Mouse (Mus musculus) liver, embryonic 14.5 days (tissue): ENCODE measurements at regions not wholly inside any gene's neighbourhood (a gene's known extent, or its start where the extent isn't known, plus 50 kb on each side); places are given as distances from the start of the nearest gene placed in this dataset.

Source experiments
- ATAC-seq: fragments of 200-750 bp; cut with Nextera tagmentation; 2 replicates; pipeline ENCODE4 v1.8.0; 2017; ENCODE audit warnings: moderate number of reproducible peaks, mild to moderate bottlenecking, moderate library complexity; ENCODE audit not compliant: insufficient read depth
- DNase-seq, 3 experiments: peaks; one replicate each; pipeline ENCODE4 v3.0.0-alpha.2; 2012 to 2013; ENCODE audit warnings: low read depth in 3 of 3, low spot score in 3 of 3
- H3K27ac ChIP-seq: fragments of 300-500 bp; sonication (generic); 2 replicates; pipeline ENCODE4 v1.5.1; 2014; ENCODE audit warnings: moderate library complexity, mild to moderate bottlenecking, control low read depth, inconsistent platforms
- H3K27me3 ChIP-seq: fragments of 300-500 bp; sonication (generic); 2 replicates; pipeline ENCODE4 v1.6.1; 2014; ENCODE audit warnings: mild to moderate bottlenecking, low read length, moderate library complexity; ENCODE audit not compliant: control insufficient read depth, insufficient read depth
- H3K36me3 ChIP-seq: fragments of 300-500 bp; sonication (generic); replicated peaks from 2 replicates; pipeline ENCODE4 v1.6.1; 2014; ENCODE audit warnings: low read depth; ENCODE audit not compliant: control insufficient read depth, insufficient read depth
- H3K4me1 ChIP-seq, 2 experiments: fragments of 200-500 bp in 1 of 2; fragments of 300-500 bp in 1 of 2; sonication (generic) in 1 of 2; replicated peaks; 2 replicates each; pipeline ENCODE4 v1.6.1; 2012 to 2014; ENCODE audit warnings: antibody characterized with exemption in 1 of 2, inconsistent platforms in 1 of 2, low read length in 1 of 2; ENCODE audit not compliant: control insufficient read depth in 2 of 2, insufficient read depth in 2 of 2
- H3K4me2 ChIP-seq: fragments of 300-500 bp; sonication (generic); 2 replicates; pipeline ENCODE4 v1.6.1; 2014; ENCODE audit warnings: low read depth, mild to moderate bottlenecking, control low read depth, moderate library complexity
- H3K4me3 ChIP-seq, 2 experiments: fragments of 200-500 bp in 1 of 2; fragments of 300-500 bp in 1 of 2; sonication (generic) in 1 of 2; 2 replicates each; pipeline ENCODE4 v1.5.1; 2012 to 2014; ENCODE audit warnings: low read depth in 2 of 2, low read length in 2 of 2, mild to moderate bottlenecking in 2 of 2, control low read depth in 1 of 2, inconsistent platforms in 1 of 2, moderate library complexity in 1 of 2; ENCODE audit not compliant: insufficient read depth in 1 of 2
- H3K9ac ChIP-seq: fragments of 300-500 bp; sonication (generic); replicated peaks from 2 replicates; pipeline ENCODE4 v1.6.1; 2014; ENCODE audit warnings: mild to moderate bottlenecking, control low read depth, moderate library complexity
- H3K9me3 ChIP-seq: fragments of 300-500 bp; sonication (generic); 2 replicates; pipeline ENCODE4 v1.6.1; 2016; ENCODE audit warnings: low read length, mixed read lengths; ENCODE audit not compliant: control insufficient read depth
- CTCF ChIP-seq: IDR thresholded peaks from 2 replicates; pipeline ENCODE4 v1.5.1; 2016; ENCODE audit warnings: antibody characterized with exemption, low read depth, control low read depth
- EP300 ChIP-seq: IDR thresholded peaks from 2 replicates; pipeline ENCODE4 v1.6.1; 2016; ENCODE audit warnings: antibody characterized with exemption, low read depth
- WGBS: fragments of 180-500 bp; shearing (Covaris S2); extraction: QIAGEN DNeasy Blood & Tissue Kit; methylation state at CpG from one replicate; pipeline ENCODE4 v1.1.7; 2014; ENCODE audit not compliant: insufficient replicate concordance; 5-methylcytosine and 5-hydroxymethylcytosine counted together

DNA sequence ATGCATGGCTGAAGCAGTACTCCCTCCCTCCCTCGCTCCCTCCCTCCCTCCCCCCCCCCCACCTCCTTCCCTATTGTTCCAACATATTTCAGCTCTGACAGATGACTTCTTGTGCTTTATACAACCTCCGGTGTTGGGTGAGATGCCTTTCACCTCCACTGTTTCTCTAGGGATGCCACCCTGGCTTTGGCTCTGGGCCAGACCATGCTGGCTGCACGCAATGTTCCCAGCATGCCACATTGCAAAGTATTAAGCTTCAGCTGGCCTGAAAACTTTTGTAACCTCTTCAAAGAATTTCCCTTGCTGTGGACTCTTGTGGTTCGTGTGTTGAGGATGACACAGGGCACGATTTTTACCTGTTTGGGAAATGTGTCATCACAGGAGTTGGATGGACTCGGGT lies 107.1 kb upstream of the Cd180 start:
- ATAC-seq (no peak), DNase-seq (no peak)
- TF ChIP-seq EP300 (no peak), CTCF (no peak)
- no peak overlapping the region for H3K9ac ChIP-seq
- H3K4me1 ChIP-seq, result no peaks in the 10 kb centered on the region
- no peak overlapping the region for H3K4me3 ChIP-seq
- H3K27ac ChIP-seq, result no peak overlapping the region
- no peaks in the 10 kb centered on the region for H3K36me3 ChIP-seq
- no peak overlapping the region for H3K4me2 ChIP-seq
- no peaks in the 10 kb centered on the region for H3K27me3 ChIP-seq
- H3K9me3 ChIP-seq, result no peaks in the 10 kb centered on the region
- 54% methylated on average over 5 of the region's 6 CpGs for WGBS

DNA sequence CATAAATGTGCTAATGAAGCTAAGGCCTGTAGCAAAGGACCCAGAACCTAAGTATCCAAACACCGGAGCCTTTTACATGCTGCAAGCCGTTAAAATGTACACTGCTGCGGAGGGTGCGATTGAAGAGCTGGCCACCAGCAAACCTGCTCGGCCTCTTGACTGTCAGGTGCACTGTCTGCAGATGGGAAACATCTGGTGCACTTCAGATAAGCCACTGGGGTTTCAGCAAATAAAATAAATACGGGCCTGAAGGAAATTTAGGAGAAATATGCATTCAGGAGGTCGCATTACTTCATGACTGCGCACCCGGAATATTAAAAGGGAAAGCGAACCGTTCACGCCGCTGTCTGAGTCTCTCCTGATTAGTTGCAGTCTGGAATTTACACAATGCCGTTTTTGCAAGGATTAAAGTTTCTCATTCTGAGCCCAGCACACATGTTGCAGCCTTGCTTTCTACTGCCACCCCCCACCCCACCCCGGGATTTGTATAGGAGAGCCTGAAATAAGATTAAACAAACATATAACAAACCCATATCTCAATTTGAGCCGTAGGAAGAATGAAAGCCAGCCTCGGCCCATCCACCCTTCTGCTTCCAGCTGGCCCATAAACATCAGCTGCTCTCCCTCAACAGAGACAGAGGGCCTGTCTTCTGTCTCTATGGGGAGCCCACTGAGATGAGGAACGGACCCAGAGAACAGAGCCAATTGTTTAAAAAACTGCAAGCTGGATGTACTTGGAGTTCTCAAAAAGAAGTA lies 103.5 kb upstream of the Cd180 start:
- no peak for ATAC-seq
- no peaks in the 10 kb centered on the region for H3K9me3 ChIP-seq
- WGBS, result 70% methylated on average over 18 of the region's 18 CpGs
- no peak overlapping the region for H3K4me3 ChIP-seq
- H3K27ac ChIP-seq, result no peak overlapping the region
- no peak for DNase-seq
- TF ChIP-seq EP300 (no peak), CTCF (no peak)
- H3K4me1 ChIP-seq, result no peaks in the 10 kb centered on the region
- H3K4me2 ChIP-seq, result no peak overlapping the region
- no peaks in the 10 kb centered on the region for H3K27me3 ChIP-seq
- no peak overlapping the region for H3K9ac ChIP-seq
- no peaks in the 10 kb centered on the region for H3K36me3 ChIP-seq

DNA sequence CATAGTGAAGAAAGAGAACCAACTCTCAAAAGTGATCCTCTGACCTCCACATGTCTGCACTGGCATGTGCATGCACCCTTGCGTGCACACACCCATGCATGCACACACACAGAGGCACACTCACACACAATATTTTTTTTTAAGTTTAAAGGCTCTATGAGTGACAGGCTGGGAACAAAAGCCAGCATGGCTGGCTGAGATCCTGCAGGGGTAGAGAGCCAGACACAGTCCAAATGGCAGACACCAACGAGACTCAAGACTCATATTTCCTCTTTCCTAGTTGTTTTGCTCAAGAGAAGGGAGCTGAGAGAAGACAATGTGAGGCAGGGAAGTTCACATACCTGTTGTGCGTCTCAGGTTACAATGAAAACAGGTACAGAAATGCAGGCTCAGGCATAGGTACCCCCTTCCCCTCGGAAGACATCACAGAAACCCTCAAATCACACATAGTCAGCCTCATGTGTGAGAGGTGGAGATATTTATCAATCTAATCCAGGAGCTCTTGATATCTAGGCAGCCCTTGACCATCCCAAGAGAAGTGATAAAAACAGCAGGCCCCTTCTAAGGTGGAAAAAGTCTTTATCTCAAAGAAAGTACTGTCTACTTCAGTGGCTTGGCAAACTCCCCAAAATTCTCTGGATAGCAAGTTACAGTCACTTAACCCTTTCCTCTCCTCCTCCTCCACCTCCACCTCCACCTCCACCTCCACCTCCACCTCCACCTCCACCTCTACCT lies 101.4 kb upstream of the Cd180 start:
- WGBS, result 44% methylated on average over 4 of the region's 4 CpGs
- H3K9me3 ChIP-seq, result no peaks in the 10 kb centered on the region
- no peak overlapping the region for H3K4me3 ChIP-seq
- H3K27ac ChIP-seq, result no peak overlapping the region
- H3K36me3 ChIP-seq, result no peaks in the 10 kb centered on the region
- DNase-seq, result no peak
- no peak overlapping the region for H3K9ac ChIP-seq
- H3K4me1 ChIP-seq, result no peaks in the 10 kb centered on the region
- no peak overlapping the region for H3K4me2 ChIP-seq
- TF ChIP-seq CTCF (no peak), EP300 (no peak)
- no peak for ATAC-seq
- H3K27me3 ChIP-seq, result no peaks in the 10 kb centered on the region

DNA sequence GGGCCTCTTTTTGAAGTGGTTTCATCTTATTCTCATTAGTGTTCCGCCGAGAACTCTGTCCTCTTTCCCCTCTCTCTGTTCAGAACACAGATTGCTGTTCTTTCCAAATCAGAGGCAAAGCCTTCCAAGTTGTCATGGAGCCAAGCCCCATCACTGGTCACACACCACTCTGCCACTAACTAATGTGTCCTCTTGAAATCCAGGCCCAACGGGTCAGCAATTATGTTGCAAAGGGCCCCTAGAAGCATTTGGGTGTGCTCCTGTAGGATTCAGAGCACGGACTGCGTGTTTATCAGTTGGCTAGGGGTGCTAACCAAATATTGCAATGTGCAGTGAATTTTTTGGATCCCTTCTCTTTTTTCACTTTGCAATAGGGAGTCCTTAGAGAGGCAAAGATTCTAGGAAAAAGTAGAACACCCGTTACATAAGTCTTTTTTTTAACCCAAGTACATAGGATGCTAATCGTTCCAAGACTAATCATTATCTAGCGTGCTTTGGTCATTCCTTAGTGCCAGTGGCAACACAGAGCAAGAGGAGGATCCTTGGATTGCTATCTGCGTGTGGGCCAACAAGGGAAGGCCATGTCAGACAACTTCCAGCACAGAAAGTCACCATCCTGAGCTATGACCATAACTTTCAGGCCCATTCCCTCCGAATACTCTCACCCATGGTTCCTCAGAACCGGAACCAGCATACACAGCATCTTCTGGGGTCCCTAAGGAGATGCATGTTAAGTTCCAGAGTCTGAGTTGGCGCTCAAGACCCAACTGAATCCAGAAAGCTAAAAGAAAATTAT lies 99.8 kb upstream of the Cd180 start:
- Histone ChIP-seq H3K4me1 (no peaks in the 10 kb centered on the region), H3K9ac (no peak overlapping the region), H3K27me3 (no peaks in the 10 kb centered on the region), H3K9me3 (no peaks in the 10 kb centered on the region), H3K4me2 (no peak overlapping the region), H3K27ac (no peak overlapping the region), H3K36me3 (no peaks in the 10 kb centered on the region), H3K4me3 (no peak overlapping the region)
- WGBS, result 67% methylated on average over 12 of the region's 12 CpGs
- ATAC-seq (no peak), DNase-seq (no peak)
- TF ChIP-seq EP300, result no peak
- TF ChIP-seq CTCF, result no peak

DNA sequence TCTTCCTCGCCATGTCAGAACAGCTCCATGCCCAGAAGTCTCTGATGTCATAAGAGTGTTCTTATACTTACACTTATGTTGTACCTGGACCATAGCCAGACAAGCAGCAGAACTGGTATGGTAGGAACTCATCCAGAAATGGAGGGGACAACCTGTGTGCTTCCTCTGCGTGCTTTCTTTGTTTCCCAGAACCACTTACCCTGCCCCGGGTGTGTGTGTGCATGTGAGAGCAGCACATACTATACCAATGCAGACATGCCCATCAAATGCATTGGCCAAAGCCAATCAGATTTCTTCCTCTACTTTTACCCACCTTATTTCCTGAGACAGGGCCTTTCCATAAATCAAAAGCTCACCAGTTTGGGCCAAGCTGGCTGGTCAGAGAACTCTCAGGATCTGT lies 99.2 kb upstream of the Cd180 start:
- Histone ChIP-seq H3K9me3 (no peaks in the 10 kb centered on the region), H3K4me1 (no peaks in the 10 kb centered on the region), H3K4me3 (no peak overlapping the region), H3K27me3 (no peaks in the 10 kb centered on the region), H3K4me2 (no peak overlapping the region), H3K9ac (no peak overlapping the region), H3K36me3 (no peaks in the 10 kb centered on the region), H3K27ac (no peak overlapping the region)
- TF ChIP-seq EP300, result no peak
- ATAC-seq (no peak), DNase-seq (no peak)
- WGBS, result 61% methylated on average over 3 of the region's 3 CpGs
